Comparison of ENCODE assay signal across 16 mouse cellular contexts in genomic region chr5:125452573-125452972, GRCm38 (mm10). TPM values are rescaled to one million over a fixed set of nuclear protein-coding genes. Genes with fewer than 3 reads are reported as not detected.
DNase-seq lines count a peak whose midpoint lies in the region; ATAC-seq and TF ChIP-seq lines count a peak whose summit lies in the region.
"Had no signal": no experiment of that assay in that cellular context is flagged by ENCODE, and none has a peak within 500 bp of the region (broad histone marks: within the 10 kb centered on the region; RNA-seq: fewer than 3 reads in every experiment).

No protein-coding gene starts in this region.

- peaks cover 25% of the 10 kb centered on the region for H3K36me3 ChIP-seq in C2C12 (ENCODE audit: control insufficient read depth, insufficient read depth)
- H3K36me3 ChIP-seq in liver, embryonic 16.5 days (ENCODE audit: control insufficient read depth, insufficient read depth): peaks cover 2% of the 10 kb centered on the region; the same call in 1 of the 2 replicates

- H3K27ac ChIP-seq in liver, embryonic 16.5 days (ENCODE audit: low read length): no peak overlapping the region
- H3K27ac ChIP-seq: forebrain, embryonic 15.5 days; hindbrain, embryonic 12.5 days; intestine, embryonic 15.5 days had no signal

- TF ChIP-seq CTCF in C2C12 (IDR thresholded peaks at IDR 0.05; ENCODE audit: control insufficient read depth, insufficient read depth, insufficient read length) (no peak), Patski (IDR thresholded peaks at IDR 0.05) (no peak)

- H3K79me2 ChIP-seq in C2C12 (ENCODE audit: control insufficient read depth, insufficient read depth): peaks cover 39% of the 10 kb centered on the region

- DNase-seq in Patski (ENCODE audit: low read depth, low spot score): no peak
- peak; percentile 35 to 39 for DNase-seq in adrenal gland, postnatal 4 days (ENCODE audit: low spot score in 2 of 2)
- no peak for DNase-seq in left cerebral cortex, adult 9 months (ENCODE audit: low spot score in 2 of 2)
- DNase-seq in embryo, embryonic 11 days: no peak
- no peak for DNase-seq in retina, postnatal 1 day
- DNase-seq: cerebellum, postnatal 10 days; kidney, postnatal 36 days; layer of hippocampus, postnatal 36 days; lung, postnatal 14 days; right cerebral cortex, postnatal 25 days; thymus, adult 18-20 months had no signal

- H3K9me3 ChIP-seq in liver, embryonic 16.5 days (replicated peaks; ENCODE audit: control insufficient read depth, low read length): no peaks in the 10 kb centered on the region
- H3K9me3 ChIP-seq: forebrain, embryonic 15.5 days; hindbrain, embryonic 12.5 days; intestine, embryonic 15.5 days had no signal

- no peak overlapping the region for H3K4me2 ChIP-seq in liver, embryonic 16.5 days (ENCODE audit: low read depth, low read length)
- H3K4me2 ChIP-seq: forebrain, embryonic 15.5 days; hindbrain, embryonic 12.5 days; intestine, embryonic 15.5 days had no signal

- H3K27me3 ChIP-seq in C2C12 (ENCODE audit: control insufficient read depth, insufficient read depth, insufficient read length): no peaks in the 10 kb centered on the region
- H3K27me3 ChIP-seq in Patski: no peaks in the 10 kb centered on the region
- no peaks in the 10 kb centered on the region for H3K27me3 ChIP-seq in liver, embryonic 16.5 days (ENCODE audit: control insufficient read depth, insufficient read depth, low read depth, low read length)
- H3K27me3 ChIP-seq: forebrain, embryonic 15.5 days; hindbrain, embryonic 12.5 days; intestine, embryonic 15.5 days had no signal

- WGBS in liver, embryonic 16.5 days (ENCODE audit: insufficient replicate concordance): 66% methylated on average over 9 of the region's 9 CpGs

- peaks cover 15% of the 10 kb centered on the region for H3K79me3 ChIP-seq in C2C12 (ENCODE audit: low read depth)

- no peak overlapping the region for H3K4me3 ChIP-seq in C2C12 (ENCODE audit: insufficient read depth, poor library complexity, severe bottlenecking)
- H3K4me3 ChIP-seq in liver, embryonic 16.5 days (ENCODE audit: low read depth, low read length): no peak overlapping the region
- H3K4me3 ChIP-seq: forebrain, embryonic 15.5 days; hindbrain, embryonic 12.5 days; intestine, embryonic 15.5 days had no signal

- ATAC-seq in Patski: peak; percentile 58
- peak; percentile 73 for ATAC-seq in liver, embryonic 16.5 days (ENCODE audit: low read depth)
- ATAC-seq: forebrain, embryonic 15.5 days; intestine, embryonic 15.5 days had no signal

- POLR2A ChIA-PET in Patski (lab: Charles Lee): interaction anchor here (0.7 kb wide), 1 partner anchor 11 kb away, joined by 4 read pairs; no protein-coding TSS in a partner anchor

- H3ac ChIP-seq in C2C12 (ENCODE audit: control insufficient read depth, insufficient read length, low read depth): no peak overlapping the region

- CTCF ChIA-PET in Patski (lab: Charles Lee): interaction anchor here (1.2 kb wide), 1 partner anchor 9 kb away, joined by 3 read pairs; no protein-coding TSS in a partner anchor

- H3K9ac ChIP-seq in liver, embryonic 16.5 days (ENCODE audit: low read depth, low read length): no peak overlapping the region
- H3K9ac ChIP-seq: forebrain, embryonic 15.5 days; hindbrain, embryonic 12.5 days; intestine, embryonic 15.5 days had no signal

- in situ Hi-C loops in Patski (cut with MboI; ENCODE audit: low pct_unique_long_range_greater_than_20kb): no loop called here

- peaks cover 15% of the 10 kb centered on the region for H3K4me1 ChIP-seq in liver, embryonic 16.5 days (ENCODE audit: control insufficient read depth, low read depth, low read length)
- H3K4me1 ChIP-seq: forebrain, embryonic 15.5 days; hindbrain, embryonic 12.5 days; intestine, embryonic 15.5 days had no signal

TF ChIP-seq in C2C12, 6 proteins besides CTCF, POLR2A, EP300 and RAD21:
- TF ChIP-seq MAX (IDR thresholded peaks at IDR 0.05) (no peak), CEBPB (IDR thresholded peaks at IDR 0.05; ENCODE audit: low read depth) (peak; percentile 1), USF1 (IDR thresholded peaks at IDR 0.05; ENCODE audit: low read depth) (no peak), FOSL1 (IDR thresholded peaks at IDR 0.05; ENCODE audit: insufficient read depth, low read length, poor library complexity, severe bottlenecking) (no peak), MYOD1 (IDR thresholded peaks at IDR 0.05; ENCODE audit: control insufficient read depth, insufficient read length, low read depth) (no peak), MYOG (IDR thresholded peaks at IDR 0.05; ENCODE audit: control insufficient read depth, extremely low read depth, insufficient read length) (no peak)

RNA-seq across cellular contexts. Expression of gene Bri3bp, which starts 11.2 kb away (rescaled TPM):
- polyA plus RNA-seq in C2C12 (2012; fragmentation: generic; extraction: Trizol) (29.4 TPM), Patski (2021) (83.7 TPM)
- 10 to 100 TPM; 34.2 to 37.0 TPM for total RNA-seq in adrenal gland, postnatal 4 days (2021)
- polyA plus RNA-seq in liver, embryonic 16.5 days (2015; fragmentation: Nextera tagmentation; extraction: Ambion mirVana): 18.4 and 20.3 TPM in 2 replicates

RNA-seq across cellular contexts. Expression of gene Dhx37, which starts 18.7 kb away (rescaled TPM):
- polyA plus RNA-seq in C2C12 (2012; fragmentation: generic; extraction: Trizol) (25.2 TPM), Patski (2021) (42.0 TPM)
- total RNA-seq in adrenal gland, postnatal 4 days (2021): 10 to 100 TPM; 14.0 to 16.0 TPM
- 4.0 and 4.2 TPM in 2 replicates for polyA plus RNA-seq in liver, embryonic 16.5 days (2015; fragmentation: Nextera tagmentation; extraction: Ambion mirVana)

RNA-seq across cellular contexts. Expression of gene Aacs, which starts 23.0 kb away (rescaled TPM):
- polyA plus RNA-seq in C2C12 (2012; fragmentation: generic; extraction: Trizol) (53.3 TPM), Patski (2021) (49.4 TPM)
- total RNA-seq in adrenal gland, postnatal 4 days (2021): 10 to 100 TPM; 12.8 to 18.9 TPM
- polyA plus RNA-seq in liver, embryonic 16.5 days (2015; fragmentation: Nextera tagmentation; extraction: Ambion mirVana): 16.6 and 20.6 TPM in 2 replicates

Comparison
In these comparisons a context has a peak if more than half of its experiments do, and no peak if none do; other contexts are left out.
1. DNase-seq: peak in adrenal gland, postnatal 4 days (2 of 2); none in Patski (single experiment), left cerebral cortex, adult 9 months (0 of 2), embryo, embryonic 11 days (single experiment) and retina, postnatal 1 day (single experiment).